Mouse (Mus musculus): ENCODE results near the gene Car12. TPM values are rescaled to one million over a fixed set of nuclear protein-coding genes. Genes with fewer than 3 reads are reported as not detected.

Car12 gene
- polyA plus RNA-seq, 1 experiment: 5.8 TPM

GRCm38 (mm10) chr9:66716533-66716932 is 3.0 kb downstream of the Car12 start:
- Histone ChIP-seq H3K27me3 (ENCODE audit: control insufficient read depth, insufficient read depth, low read length, poor library complexity, severe bottlenecking) (no peaks in the 10 kb centered on the region), H3K27ac (ENCODE audit: insufficient read depth, low read length) (no peak overlapping the region), H3K9me3 (replicated peaks; ENCODE audit: control insufficient read depth, insufficient read depth, low read length, poor library complexity, severe bottlenecking) (no peaks in the 10 kb centered on the region), H3K4me1 (ENCODE audit: control insufficient read depth, insufficient read depth, low read length) (no peaks in the 10 kb centered on the region), H3K4me3 (ENCODE audit: low read depth, low read length) (no peak overlapping the region), H3K36me3 (ENCODE audit: control insufficient read depth, insufficient read depth, low read length, poor library complexity, severe bottlenecking) (no peaks in the 10 kb centered on the region), H3K9ac (ENCODE audit: low read depth, poor library complexity, severe bottlenecking) (no peak overlapping the region)
- TF ChIP-seq POLR2A (IDR thresholded peaks at IDR 0.05; ENCODE audit: insufficient read depth, low read length) (no peak), CTCF (IDR thresholded peaks at IDR 0.05; ENCODE audit: low read depth, low read length) (no peak), EP300 (IDR thresholded peaks at IDR 0.05; ENCODE audit: insufficient read depth, low read depth, low read length) (no peak)

- Histone ChIP-seq H3K4me3 (ENCODE audit: low read depth, low read length) (no peak overlapping the region), H3K4me1 (ENCODE audit: control insufficient read depth, insufficient read depth, low read length) (no peaks in the 10 kb centered on the region), H3K27me3 (ENCODE audit: control insufficient read depth, insufficient read depth, low read length, poor library complexity, severe bottlenecking) (no peaks in the 10 kb centered on the region), H3K9ac (ENCODE audit: low read depth, poor library complexity, severe bottlenecking) (no peak overlapping the region), H3K9me3 (replicated peaks; ENCODE audit: control insufficient read depth, insufficient read depth, low read length, poor library complexity, severe bottlenecking) (no peaks in the 10 kb centered on the region), H3K36me3 (ENCODE audit: control insufficient read depth, insufficient read depth, low read length, poor library complexity, severe bottlenecking) (no peaks in the 10 kb centered on the region), H3K27ac (ENCODE audit: insufficient read depth, low read length) (no peak overlapping the region)
- no peak for TF ChIP-seq POLR2A (IDR thresholded peaks at IDR 0.05; ENCODE audit: insufficient read depth, low read length)
Observed at GRCm38 (mm10) chr9:66720686-66721450, 7.4 kb downstream of the Car12 start.

- Histone ChIP-seq H3K36me3 (ENCODE audit: control insufficient read depth, insufficient read depth, low read length, poor library complexity, severe bottlenecking) (no peaks in the 10 kb centered on the region), H3K9ac (ENCODE audit: low read depth, poor library complexity, severe bottlenecking) (no peak overlapping the region), H3K4me1 (ENCODE audit: control insufficient read depth, insufficient read depth, low read length) (no peaks in the 10 kb centered on the region), H3K27ac (ENCODE audit: insufficient read depth, low read length) (no peak overlapping the region), H3K27me3 (ENCODE audit: control insufficient read depth, insufficient read depth, low read length, poor library complexity, severe bottlenecking) (no peaks in the 10 kb centered on the region), H3K4me3 (ENCODE audit: low read depth, low read length) (no peak overlapping the region), H3K9me3 (replicated peaks; ENCODE audit: control insufficient read depth, insufficient read depth, low read length, poor library complexity, severe bottlenecking) (no peaks in the 10 kb centered on the region)
- TF ChIP-seq POLR2A (IDR thresholded peaks at IDR 0.05; ENCODE audit: insufficient read depth, low read length) (no peak), EP300 (IDR thresholded peaks at IDR 0.05; ENCODE audit: insufficient read depth, low read depth, low read length) (no peak), CTCF (IDR thresholded peaks at IDR 0.05; ENCODE audit: low read depth, low read length) (no peak)
Observed at GRCm38 (mm10) chr9:66722187-66722868, 8.8 kb downstream of the Car12 start.

- TF ChIP-seq POLR2A (IDR thresholded peaks at IDR 0.05; ENCODE audit: insufficient read depth, low read length) (no peak), CTCF (IDR thresholded peaks at IDR 0.05; ENCODE audit: low read depth, low read length) (no peak), EP300 (IDR thresholded peaks at IDR 0.05; ENCODE audit: insufficient read depth, low read depth, low read length) (no peak)
- Histone ChIP-seq H3K4me1 (ENCODE audit: control insufficient read depth, insufficient read depth, low read length) (no peaks in the 10 kb centered on the region), H3K27ac (ENCODE audit: insufficient read depth, low read length) (no peak overlapping the region), H3K9ac (ENCODE audit: low read depth, poor library complexity, severe bottlenecking) (no peak overlapping the region), H3K27me3 (ENCODE audit: control insufficient read depth, insufficient read depth, low read length, poor library complexity, severe bottlenecking) (no peaks in the 10 kb centered on the region), H3K36me3 (ENCODE audit: control insufficient read depth, insufficient read depth, low read length, poor library complexity, severe bottlenecking) (no peaks in the 10 kb centered on the region), H3K4me3 (ENCODE audit: low read depth, low read length) (no peak overlapping the region), H3K9me3 (replicated peaks; ENCODE audit: control insufficient read depth, insufficient read depth, low read length, poor library complexity, severe bottlenecking) (no peaks in the 10 kb centered on the region)
Observed at GRCm38 (mm10) chr9:66722869-66723272, 9.4 kb downstream of the Car12 start.

- TF ChIP-seq CTCF (IDR thresholded peaks at IDR 0.05; ENCODE audit: low read depth, low read length): no peak
- no peak for TF ChIP-seq POLR2A (IDR thresholded peaks at IDR 0.05; ENCODE audit: insufficient read depth, low read length)
- no peaks in the 10 kb centered on the region for H3K27me3 ChIP-seq (ENCODE audit: control insufficient read depth, insufficient read depth, low read length, poor library complexity, severe bottlenecking)
- no peak overlapping the region for H3K4me3 ChIP-seq (ENCODE audit: low read depth, low read length)
- no peaks in the 10 kb centered on the region for H3K9me3 ChIP-seq (replicated peaks; ENCODE audit: control insufficient read depth, insufficient read depth, low read length, poor library complexity, severe bottlenecking)
- no peak overlapping the region for H3K9ac ChIP-seq (ENCODE audit: low read depth, poor library complexity, severe bottlenecking)
- no peaks in the 10 kb centered on the region for H3K36me3 ChIP-seq (ENCODE audit: control insufficient read depth, insufficient read depth, low read length, poor library complexity, severe bottlenecking)
- no peaks in the 10 kb centered on the region for H3K4me1 ChIP-seq (ENCODE audit: control insufficient read depth, insufficient read depth, low read length)
- no peak overlapping the region for H3K27ac ChIP-seq (ENCODE audit: insufficient read depth, low read length)
Observed at GRCm38 (mm10) chr9:66725591-66725990, 12.1 kb downstream of the Car12 start.

GRCm38 (mm10) chr9:66727333-66727732 is 13.8 kb downstream of the Car12 start:
- Histone ChIP-seq H3K4me3 (ENCODE audit: low read depth, low read length) (no peak overlapping the region), H3K27me3 (ENCODE audit: control insufficient read depth, insufficient read depth, low read length, poor library complexity, severe bottlenecking) (no peaks in the 10 kb centered on the region), H3K4me1 (ENCODE audit: control insufficient read depth, insufficient read depth, low read length) (no peaks in the 10 kb centered on the region), H3K9ac (ENCODE audit: low read depth, poor library complexity, severe bottlenecking) (no peak overlapping the region), H3K9me3 (replicated peaks; ENCODE audit: control insufficient read depth, insufficient read depth, low read length, poor library complexity, severe bottlenecking) (no peaks in the 10 kb centered on the region), H3K27ac (ENCODE audit: insufficient read depth, low read length) (no peak overlapping the region), H3K36me3 (ENCODE audit: control insufficient read depth, insufficient read depth, low read length, poor library complexity, severe bottlenecking) (no peaks in the 10 kb centered on the region)
- TF ChIP-seq POLR2A (IDR thresholded peaks at IDR 0.05; ENCODE audit: insufficient read depth, low read length) (no peak), CTCF (IDR thresholded peaks at IDR 0.05; ENCODE audit: low read depth, low read length) (no peak), EP300 (IDR thresholded peaks at IDR 0.05; ENCODE audit: insufficient read depth, low read depth, low read length) (no peak)
